Mouse (Mus musculus): ENCODE data around the gene Abcc1. TPM values are rescaled to one million over a fixed set of nuclear protein-coding genes. Genes with fewer than 3 reads are reported as not detected.

Gene Abcc1
- polyA plus RNA-seq, 1 experiment from 2014 or later = 8.2 TPM

- no peak overlapping the region for H3K4me3 ChIP-seq
- no peaks in the 10 kb centered on the region for H3K4me1 ChIP-seq
- DNase-seq (ENCODE audit: low spot score) = no peak
- no peaks in the 10 kb centered on the region for H3K9me3 ChIP-seq (replicated peaks)
- H3K27me3 ChIP-seq (ENCODE audit: low read depth, poor library complexity, severe bottlenecking) = no peaks in the 10 kb centered on the region
- 92% methylated on average over 3 of the region's 3 CpGs for WGBS
- no peak overlapping the region for H3K27ac ChIP-seq (replicated peaks)
- H3K36me3 ChIP-seq = peaks cover 15% of the 10 kb centered on the region
These were observed 60.7 kb downstream of the Abcc1 start for GRCm38 (mm10) chr16:14422081-14422480.

DNA sequence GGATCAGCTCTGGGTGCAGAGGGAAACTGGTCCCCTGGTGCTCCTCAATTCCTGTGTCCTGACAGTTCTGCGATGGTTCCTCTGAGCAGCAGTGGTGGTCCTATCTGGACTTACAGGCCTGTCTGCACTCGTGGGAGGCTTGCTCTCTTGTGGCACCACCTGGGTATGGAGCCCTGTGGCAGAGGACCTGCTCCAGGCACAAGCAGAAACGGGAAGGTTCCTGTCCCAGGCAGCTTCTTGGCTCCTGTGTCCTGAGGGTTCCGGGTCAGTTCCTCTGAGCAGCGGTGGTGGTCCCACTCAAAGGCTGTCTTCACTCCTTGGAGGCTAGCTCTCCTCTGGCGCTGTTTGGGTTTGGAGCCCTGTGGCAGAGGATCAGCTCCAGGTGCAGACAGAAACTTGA is 68.0 kb downstream of the Abcc1 start:
- H3K27me3 ChIP-seq (ENCODE audit: low read depth, poor library complexity, severe bottlenecking) = no peaks in the 10 kb centered on the region
- H3K9me3 ChIP-seq (replicated peaks) = no peaks in the 10 kb centered on the region
- 90% methylated on average over 6 of the region's 6 CpGs for WGBS
- no peak overlapping the region for H3K4me3 ChIP-seq
- H3K4me1 ChIP-seq = no peaks in the 10 kb centered on the region
- H3K27ac ChIP-seq (replicated peaks) = no peak overlapping the region
- no peak for DNase-seq (ENCODE audit: low spot score)
- H3K36me3 ChIP-seq = peaks cover 9% of the 10 kb centered on the region

GRCm38 (mm10) chr16:14432996-14433395 is 71.6 kb downstream of the Abcc1 start:
- 92% methylated on average over 5 of the region's 5 CpGs for WGBS
- Histone ChIP-seq H3K27ac (replicated peaks) (no peak overlapping the region), H3K27me3 (ENCODE audit: low read depth, poor library complexity, severe bottlenecking) (no peaks in the 10 kb centered on the region), H3K36me3 (peaks cover 20% of the 10 kb centered on the region), H3K4me3 (no peak overlapping the region), H3K4me1 (no peaks in the 10 kb centered on the region), H3K9me3 (replicated peaks) (no peaks in the 10 kb centered on the region)
- no peak for DNase-seq (ENCODE audit: low spot score)

DNA sequence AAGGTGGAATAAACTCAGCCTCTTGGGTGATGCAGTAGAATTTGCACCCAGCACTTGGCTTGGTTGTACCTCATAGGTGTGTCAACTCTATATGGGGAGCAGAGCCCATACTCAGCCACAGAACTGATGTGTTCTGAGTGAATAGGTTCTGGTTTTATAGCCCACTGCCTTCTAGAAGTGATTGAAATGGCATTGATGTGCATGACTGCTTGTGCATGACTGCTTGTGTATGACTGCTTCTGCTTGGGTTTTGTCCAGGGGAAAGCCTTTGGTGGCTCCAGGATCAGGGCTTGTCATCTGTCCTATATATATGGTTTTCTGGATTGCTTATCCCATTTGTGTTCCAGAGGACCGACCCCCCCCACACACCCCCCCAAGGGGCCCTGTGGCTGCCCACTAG is 74.2 kb downstream of the Abcc1 start:
- Histone ChIP-seq H3K27me3 (ENCODE audit: low read depth, poor library complexity, severe bottlenecking) (no peaks in the 10 kb centered on the region), H3K9me3 (replicated peaks) (no peaks in the 10 kb centered on the region), H3K36me3 (peaks cover 23% of the 10 kb centered on the region), H3K27ac (replicated peaks) (no peak overlapping the region), H3K4me1 (no peaks in the 10 kb centered on the region), H3K4me3 (no peak overlapping the region)
- no peak for DNase-seq (ENCODE audit: low spot score)
- 78% methylated on average over 1 of the region's 1 CpGs for WGBS

DNA sequence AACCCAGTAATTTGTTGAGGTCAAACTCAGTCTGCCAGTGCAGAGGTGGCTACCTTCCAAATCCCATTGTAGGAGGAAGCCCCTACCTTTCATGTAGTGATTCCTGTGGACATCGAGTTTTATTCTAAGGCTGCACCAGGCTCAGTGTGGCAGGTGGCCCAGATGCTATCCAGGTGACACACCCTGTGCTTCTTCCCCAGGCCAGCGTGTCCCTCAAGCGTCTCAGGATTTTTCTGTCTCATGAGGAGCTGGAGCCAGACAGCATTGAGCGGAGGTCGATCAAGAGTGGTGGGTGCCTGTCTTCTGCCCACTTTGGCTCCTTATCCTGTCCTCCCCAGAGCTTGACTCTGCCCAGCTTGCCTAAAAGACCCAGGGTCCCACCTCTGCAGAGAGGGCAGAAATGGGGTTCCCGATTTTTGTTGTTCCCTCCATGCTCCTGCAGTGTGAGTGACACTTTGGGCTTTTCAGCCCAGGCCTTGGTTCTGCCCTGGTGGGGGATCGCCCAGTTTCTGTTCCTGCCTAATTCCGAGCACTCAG is 76.2 kb downstream of the Abcc1 start:
- no peak for DNase-seq (ENCODE audit: low spot score)
- WGBS = 92% methylated on average over 8 of the region's 8 CpGs
- no peaks in the 10 kb centered on the region for H3K27me3 ChIP-seq (ENCODE audit: low read depth, poor library complexity, severe bottlenecking)

GRCm38 (mm10) chr16:14438561-14438960 is 77.2 kb downstream of the Abcc1 start:
- DNase-seq (ENCODE audit: low spot score) = no peak

More for the DNA sequence above, 76.2 kb downstream of the Abcc1 start:
- Histone ChIP-seq H3K4me3 (no peak overlapping the region), H3K36me3 (peaks cover 24% of the 10 kb centered on the region), H3K4me1 (no peaks in the 10 kb centered on the region), H3K9me3 (replicated peaks) (no peaks in the 10 kb centered on the region), H3K27ac (replicated peaks) (no peak overlapping the region)

GRCm38 (mm10) chr16:14439081-14439480 is 77.7 kb downstream of the Abcc1 start:
- no peaks in the 10 kb centered on the region; the same call in 1 of the 2 replicates for H3K4me1 ChIP-seq
- H3K27ac ChIP-seq (replicated peaks) = no peak overlapping the region
- no peak for DNase-seq (ENCODE audit: low spot score)
- 91% methylated on average over 6 of the region's 6 CpGs for WGBS
- H3K36me3 ChIP-seq = peaks cover 34% of the 10 kb centered on the region
- no peak overlapping the region for H3K4me3 ChIP-seq
- no peaks in the 10 kb centered on the region for H3K27me3 ChIP-seq (ENCODE audit: low read depth, poor library complexity, severe bottlenecking)
- no peaks in the 10 kb centered on the region for H3K9me3 ChIP-seq (replicated peaks)

More at GRCm38 (mm10) chr16:14438561-14438960, 77.2 kb downstream of the Abcc1 start:
- 94% methylated on average over 7 of the region's 7 CpGs for WGBS
- peaks cover 34% of the 10 kb centered on the region for H3K36me3 ChIP-seq
- no peak overlapping the region for H3K27ac ChIP-seq (replicated peaks)
- H3K9me3 ChIP-seq (replicated peaks) = no peaks in the 10 kb centered on the region
- no peak overlapping the region for H3K4me3 ChIP-seq
- no peaks in the 10 kb centered on the region for H3K4me1 ChIP-seq
- no peaks in the 10 kb centered on the region for H3K27me3 ChIP-seq (ENCODE audit: low read depth, poor library complexity, severe bottlenecking)

GRCm38 (mm10) chr16:14439801-14440614 is 78.7 kb downstream of the Abcc1 start:
- no peak for DNase-seq (ENCODE audit: low spot score)
- H3K27me3 ChIP-seq (ENCODE audit: low read depth, poor library complexity, severe bottlenecking) = no peaks in the 10 kb centered on the region
- no peaks in the 10 kb centered on the region; the same call in 1 of the 2 replicates for H3K4me1 ChIP-seq
- peaks cover 34% of the 10 kb centered on the region for H3K36me3 ChIP-seq
- no peak overlapping the region for H3K4me3 ChIP-seq
- no peak overlapping the region for H3K27ac ChIP-seq (replicated peaks)
- 88% methylated on average over 2 of the region's 2 CpGs for WGBS
- no peaks in the 10 kb centered on the region for H3K9me3 ChIP-seq (replicated peaks)

DNA sequence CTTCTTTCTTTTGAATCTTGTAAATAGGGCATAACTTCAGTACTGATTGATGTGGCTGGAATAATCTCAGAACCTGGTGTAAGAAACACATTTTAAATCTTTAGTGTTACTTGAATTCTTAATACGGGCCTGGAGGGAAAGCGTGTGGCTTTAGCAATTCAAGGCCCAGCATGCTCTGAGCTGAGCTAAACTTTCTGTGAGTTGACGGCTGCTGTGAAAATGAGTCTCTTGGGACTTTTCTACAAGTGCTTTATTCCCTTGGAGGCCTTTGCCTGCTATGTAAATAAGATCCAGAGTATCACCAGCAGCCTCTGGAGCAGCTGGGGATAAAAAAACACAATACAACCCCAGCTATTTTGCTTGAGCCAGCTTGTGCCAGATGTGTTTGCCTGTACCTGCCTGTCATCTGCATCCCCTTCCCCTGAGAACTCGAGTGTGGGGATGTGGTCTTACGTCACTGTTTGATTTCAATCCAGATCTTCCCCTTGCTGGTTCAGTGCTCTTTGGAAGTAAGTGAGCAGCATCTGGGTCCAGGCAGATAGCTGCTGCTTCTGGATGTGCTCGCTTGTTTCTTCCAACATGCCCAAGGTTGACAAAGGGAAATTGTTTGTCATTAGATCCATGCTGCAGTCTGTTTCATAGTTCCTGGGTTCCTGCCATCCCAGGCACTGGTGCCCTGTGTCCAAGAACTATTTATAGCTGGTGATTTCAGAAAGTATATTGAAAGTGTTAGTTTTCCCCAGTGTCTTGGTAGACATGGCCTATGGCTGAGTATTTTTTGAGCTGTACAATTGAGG is 82.9 kb downstream of the Abcc1 start:
- Histone ChIP-seq H3K9me3 (replicated peaks) (no peaks in the 10 kb centered on the region), H3K4me3 (no peak overlapping the region), H3K27ac (replicated peaks) (no peak overlapping the region), H3K27me3 (ENCODE audit: low read depth, poor library complexity, severe bottlenecking) (no peaks in the 10 kb centered on the region), H3K36me3 (peaks cover 30% of the 10 kb centered on the region), H3K4me1 (no peaks in the 10 kb centered on the region; the same call in none of the 2 replicates)
- no peak for DNase-seq (ENCODE audit: low spot score)
- WGBS = 74% methylated on average over 6 of the region's 6 CpGs

- peaks cover 25% of the 10 kb centered on the region for H3K36me3 ChIP-seq
- WGBS = 80% methylated on average over 6 of the region's 6 CpGs
- no peaks in the 10 kb centered on the region for H3K9me3 ChIP-seq (replicated peaks)
- no peaks in the 10 kb centered on the region for H3K27me3 ChIP-seq (ENCODE audit: low read depth, poor library complexity, severe bottlenecking)
- H3K4me3 ChIP-seq = no peak overlapping the region
- no peaks in the 10 kb centered on the region; the same call in none of the 2 replicates for H3K4me1 ChIP-seq
- no peak overlapping the region for H3K27ac ChIP-seq (replicated peaks)
- DNase-seq (ENCODE audit: low spot score) = no peak
These were observed 83.8 kb downstream of the Abcc1 start for GRCm38 (mm10) chr16:14445197-14445596.

DNA sequence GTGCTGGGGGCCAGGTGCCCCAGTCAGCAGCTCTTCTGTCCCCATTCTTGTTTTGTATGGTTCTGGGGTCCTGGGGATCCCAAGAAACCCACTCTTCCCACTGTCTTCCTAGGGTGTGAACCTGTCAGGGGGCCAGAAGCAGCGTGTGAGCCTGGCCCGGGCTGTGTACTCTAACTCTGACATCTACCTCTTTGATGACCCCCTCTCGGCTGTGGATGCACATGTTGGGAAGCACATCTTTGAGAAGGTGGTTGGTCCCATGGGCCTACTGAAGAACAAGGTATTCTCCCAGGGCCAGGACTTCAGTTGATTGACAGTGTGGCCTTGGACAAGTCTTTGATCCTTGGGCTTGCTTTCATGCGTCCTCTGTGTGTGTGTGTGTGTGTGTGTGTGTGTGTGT is 86.0 kb downstream of the Abcc1 start:
- peaks cover 22% of the 10 kb centered on the region for H3K36me3 ChIP-seq
- no peak for DNase-seq (ENCODE audit: low spot score)
- no peak overlapping the region for H3K4me3 ChIP-seq
- H3K27ac ChIP-seq (replicated peaks) = no peak overlapping the region
- WGBS = 89% methylated on average over 4 of the region's 4 CpGs
- H3K4me1 ChIP-seq = no peaks in the 10 kb centered on the region; the same call in none of the 2 replicates
- no peaks in the 10 kb centered on the region for H3K27me3 ChIP-seq (ENCODE audit: low read depth, poor library complexity, severe bottlenecking)
- H3K9me3 ChIP-seq (replicated peaks) = no peaks in the 10 kb centered on the region

- H3K36me3 ChIP-seq = peaks cover 14% of the 10 kb centered on the region
- DNase-seq (ENCODE audit: low spot score) = no peak
- no peaks in the 10 kb centered on the region; the same call in none of the 2 replicates for H3K4me1 ChIP-seq
- no peak overlapping the region for H3K27ac ChIP-seq (replicated peaks)
- no peak overlapping the region for H3K4me3 ChIP-seq
- 92% methylated on average over 8 of the region's 8 CpGs for WGBS
- H3K9me3 ChIP-seq (replicated peaks) = no peaks in the 10 kb centered on the region
- no peaks in the 10 kb centered on the region for H3K27me3 ChIP-seq (ENCODE audit: low read depth, poor library complexity, severe bottlenecking)
These were observed 86.9 kb downstream of the Abcc1 start for GRCm38 (mm10) chr16:14448307-14448706.

All from midbrain, embryonic 10.5 days (tissue).